Mouse (Mus musculus) CD4-positive, CD25-positive, alpha-beta regulatory T cell, adult 4 months (primary cell): ENCODE results near the gene Rnf144a. TPM values are rescaled to one million over a fixed set of nuclear protein-coding genes. Genes with fewer than 3 reads are reported as not detected.
A peak's percentile ranks its signal among the peaks of the same experiment; 100 is the strongest.

Source experiments
- ATAC-seq: one replicate; pipeline ENCODE4 v1.8.0; 2017
- polyA plus RNA-seq, 2 experiments: library from polyadenylated mRNA; unstranded; fragments of 100-300 nt; shearing (Covaris generic); gene quantifications; one replicate each; pipeline ENCODE4 v1.2.1; 2017

Rnf144a gene
- polyA plus RNA-seq, 2 experiments from 2014 or later, result 4.9 to 6.5 TPM

DNA sequence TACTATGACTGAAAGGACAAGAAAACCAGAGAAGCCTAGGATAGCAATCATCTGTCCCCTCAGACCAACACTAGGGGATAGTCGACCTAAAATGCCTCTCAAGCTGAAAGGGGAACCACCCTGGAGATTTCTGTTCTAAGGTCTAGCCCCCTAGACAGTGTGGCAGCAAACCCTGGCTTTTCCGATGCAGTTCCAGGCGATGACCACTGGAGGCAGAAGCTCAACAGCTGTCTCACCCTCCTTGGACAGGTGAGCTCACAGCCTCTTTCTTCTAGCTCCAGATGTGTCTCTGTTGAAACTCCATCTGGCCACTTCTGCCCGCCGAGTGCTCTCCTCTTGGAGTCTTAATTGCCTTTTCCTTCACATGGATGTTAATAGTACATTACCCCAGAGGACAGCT is 100.1 kb downstream of the Rnf144a start:
- peak; percentile 72 for ATAC-seq

DNA sequence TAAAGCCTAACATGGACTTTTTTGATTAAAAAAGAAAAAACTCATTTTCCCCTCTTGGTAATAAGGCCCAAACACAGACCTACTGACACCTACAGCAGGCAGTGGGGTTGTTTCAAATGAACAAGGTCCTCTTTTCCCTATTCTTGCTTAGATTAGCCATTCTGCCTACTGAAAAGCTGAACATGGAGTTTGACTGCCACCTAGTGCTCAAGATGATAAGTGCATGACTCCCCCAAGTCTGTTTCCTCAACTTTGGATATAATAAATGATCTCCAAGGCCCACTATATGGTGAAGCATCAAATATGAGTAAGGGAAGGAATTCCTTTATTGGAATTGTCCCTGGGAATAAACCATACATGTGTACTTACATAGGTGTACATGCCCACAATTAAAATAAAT is 103.5 kb downstream of the Rnf144a start:
- ATAC-seq, result peak; percentile 59

DNA sequence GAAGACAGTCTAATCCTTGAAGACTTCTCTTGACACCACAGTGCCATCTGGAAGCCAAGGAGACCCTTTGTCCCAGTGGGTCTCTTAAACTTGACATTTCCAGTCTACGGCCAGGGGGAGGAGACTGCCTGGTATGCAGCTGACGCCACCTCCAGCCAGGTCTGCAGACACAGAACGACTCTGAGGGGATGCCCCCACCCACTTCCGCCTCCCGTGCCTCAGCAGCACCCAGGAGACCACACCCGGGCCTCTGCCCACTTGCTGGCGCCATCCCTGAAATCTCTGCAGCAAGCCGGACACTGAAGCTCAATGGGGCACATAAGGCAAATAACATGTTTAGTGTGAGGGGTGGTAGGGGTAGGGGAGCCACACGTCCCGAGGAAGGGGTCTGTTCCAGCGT is 104.8 kb downstream of the Rnf144a start:
- ATAC-seq, result peak; percentile 75

DNA sequence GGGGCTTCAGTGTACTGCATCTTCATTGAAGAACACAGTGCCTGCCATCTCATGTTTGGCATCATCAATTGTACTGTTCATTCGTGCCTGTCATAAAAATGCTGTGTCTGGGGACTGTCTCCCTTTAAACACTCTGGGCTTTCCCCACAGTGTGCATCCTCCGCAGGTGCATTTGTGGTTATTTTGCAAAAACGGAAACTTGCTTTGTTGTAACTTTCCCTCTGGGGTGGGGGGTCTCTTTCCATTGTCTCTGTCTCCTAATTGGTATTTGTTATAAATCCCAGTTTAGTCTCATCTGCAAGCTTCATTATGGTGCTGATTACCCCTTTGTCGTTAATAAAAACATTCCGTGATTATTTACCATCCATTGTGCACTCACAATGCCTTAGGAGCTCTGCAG is 112.2 kb downstream of the Rnf144a start:
- ATAC-seq, result peak; percentile 49

DNA sequence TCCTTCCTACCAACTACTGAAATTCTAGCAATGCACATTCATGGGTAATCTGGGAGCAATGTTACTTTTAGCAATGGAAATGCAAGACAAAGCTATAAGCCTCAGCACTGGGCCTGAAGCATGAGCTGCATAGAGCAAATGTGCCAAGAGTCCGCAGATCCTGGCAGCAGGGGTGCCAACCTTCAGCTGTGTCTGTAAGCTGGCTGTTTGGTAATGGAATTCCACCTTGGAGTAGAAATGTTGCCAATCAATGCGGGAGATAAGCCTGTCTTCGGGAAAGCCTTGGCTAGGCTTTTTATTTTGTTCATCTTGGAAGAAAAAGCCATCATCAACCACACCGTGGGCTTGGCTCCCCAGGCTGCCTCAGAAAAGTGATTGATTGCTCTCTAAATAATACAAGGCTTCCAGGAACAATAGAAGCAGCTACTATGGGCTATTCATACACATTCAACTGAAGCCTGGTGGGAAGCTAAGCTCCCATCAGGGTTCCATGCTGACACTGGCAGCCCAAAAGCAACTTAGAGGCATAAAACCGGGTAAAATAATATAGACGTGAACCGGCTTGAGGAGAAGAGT is 115.5 kb downstream of the Rnf144a start:
- no peak for ATAC-seq

DNA sequence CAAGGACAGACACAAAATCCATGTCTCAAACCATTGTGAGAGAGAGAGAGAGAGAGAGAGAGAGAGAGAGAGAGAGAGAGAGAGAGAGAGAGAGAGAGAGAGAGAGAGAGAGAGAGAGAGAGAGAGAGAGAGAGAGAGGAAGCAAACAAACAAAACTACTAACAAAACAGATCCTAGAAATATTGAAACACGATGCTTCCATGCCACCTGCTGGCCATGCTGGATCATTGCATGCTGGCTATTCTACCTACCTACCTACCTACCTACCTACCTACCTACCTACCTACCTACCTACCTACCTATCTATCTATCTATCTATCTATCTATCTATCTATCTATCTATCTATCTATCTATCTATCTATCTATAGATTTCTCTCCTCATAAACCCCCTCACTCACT is 119.1 kb downstream of the Rnf144a start:
- ATAC-seq, result peak; percentile 49

DNA sequence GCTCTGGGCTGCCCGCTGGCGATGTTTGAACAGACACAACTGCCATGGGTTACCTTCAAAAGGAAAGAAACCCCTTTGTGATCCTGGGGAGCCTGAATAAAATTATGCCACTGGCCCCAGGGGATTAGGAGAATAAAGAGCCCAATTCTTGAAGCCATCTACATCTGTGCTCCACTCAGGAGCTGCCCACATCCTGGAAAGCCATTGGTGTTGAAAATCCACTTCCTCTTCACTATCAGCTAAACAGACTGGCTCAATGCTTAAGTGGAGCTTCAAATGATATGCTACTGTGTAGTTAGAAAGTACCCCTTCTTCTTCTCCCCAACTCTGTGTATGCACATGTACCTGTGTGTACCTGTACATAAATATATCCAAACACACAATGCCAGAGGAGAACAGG is 125.9 kb downstream of the Rnf144a start:
- ATAC-seq, result no peak

DNA sequence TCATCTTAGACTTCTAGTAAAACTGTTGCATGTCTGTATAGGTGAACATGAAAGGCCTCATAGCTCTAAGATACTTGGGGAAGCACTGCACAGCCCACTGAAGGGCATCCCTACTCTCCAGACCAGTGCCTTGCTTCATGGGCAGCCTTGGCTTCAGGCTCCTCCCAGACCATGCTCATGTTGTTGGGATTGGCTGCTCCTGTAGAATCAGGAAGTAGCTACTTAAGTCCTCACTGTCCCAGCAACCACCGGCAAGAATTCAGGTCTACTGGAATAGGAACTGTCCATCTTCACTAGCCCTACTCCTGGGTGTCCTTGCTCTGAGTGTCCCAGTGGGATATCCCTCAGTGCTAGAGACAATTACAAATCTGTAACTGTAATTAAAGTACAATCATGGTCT is 126.7 kb downstream of the Rnf144a start:
- no peak for ATAC-seq

DNA sequence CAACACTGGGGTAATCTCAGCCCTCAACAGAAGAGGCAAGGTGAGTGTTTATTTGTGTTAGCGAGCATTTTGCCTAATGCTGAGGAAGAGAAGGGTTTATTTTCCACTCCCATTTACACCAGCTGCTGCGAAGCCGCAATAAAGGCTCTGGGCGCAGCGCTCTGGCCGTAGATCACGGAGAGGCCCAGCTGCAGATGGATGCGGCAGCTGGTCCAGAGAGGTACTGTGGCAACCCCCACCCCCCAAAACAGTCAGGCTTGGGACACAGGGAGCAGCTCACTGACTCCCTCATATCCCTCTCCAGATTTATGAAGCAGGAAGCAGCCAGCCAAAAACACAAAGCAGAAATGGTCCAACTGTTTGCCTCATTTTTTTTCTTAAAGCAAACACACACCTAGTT is 129.1 kb downstream of the Rnf144a start:
- ATAC-seq, result no peak

DNA sequence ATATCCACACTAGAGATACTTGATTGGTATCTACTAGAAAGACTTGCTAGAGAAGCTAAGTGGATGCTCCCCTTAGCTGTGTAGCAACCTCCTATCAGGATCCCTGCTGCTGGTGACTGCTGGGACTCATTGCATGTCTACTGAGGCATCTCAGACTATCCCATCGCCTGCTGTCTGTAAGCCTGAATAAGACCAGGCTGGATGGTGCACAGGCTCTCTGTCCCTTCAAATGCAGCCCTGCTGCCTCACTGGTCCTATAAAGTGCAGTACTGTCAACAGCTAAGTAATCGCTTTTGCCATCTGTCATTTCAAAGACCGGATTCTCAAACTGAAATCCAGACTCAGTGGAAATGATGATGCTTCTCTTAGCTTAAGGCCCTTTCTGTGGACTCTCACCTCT is 129.6 kb downstream of the Rnf144a start:
- no peak for ATAC-seq

DNA sequence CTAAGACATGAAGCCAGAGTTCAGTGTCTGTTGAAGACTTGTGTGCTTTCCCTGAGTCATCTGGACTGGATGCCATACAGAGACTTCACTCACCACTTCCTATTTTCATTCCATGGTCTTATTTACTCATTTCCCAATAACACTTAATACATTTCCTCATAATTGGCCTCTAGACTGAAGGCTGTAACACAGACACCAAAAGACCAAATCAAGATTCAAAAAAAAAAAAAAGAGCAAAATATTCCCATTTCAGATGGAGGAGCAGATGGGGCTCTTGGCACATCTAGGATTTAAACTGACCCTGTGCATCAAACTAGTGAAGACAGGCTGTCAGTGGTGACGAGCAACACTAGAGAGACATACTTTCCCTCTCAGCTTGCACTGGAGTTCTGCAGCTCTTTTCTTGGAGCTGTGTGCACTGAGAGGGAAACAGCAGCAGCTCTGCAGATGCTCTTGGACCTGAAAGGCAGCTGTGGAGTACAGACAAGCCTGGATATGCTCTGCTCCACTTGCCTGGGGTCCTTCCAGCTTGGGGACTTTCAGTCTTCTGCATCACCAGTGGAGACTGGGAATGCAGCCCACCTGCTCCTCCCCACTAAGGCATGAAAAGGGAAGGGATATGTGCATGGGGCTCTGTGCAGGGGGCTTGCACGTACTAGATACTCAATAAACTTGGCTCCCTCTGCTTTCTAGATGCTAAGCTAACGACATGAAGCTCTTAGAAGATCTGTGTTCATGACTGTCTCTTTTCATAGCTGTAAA is 134.2 kb downstream of the Rnf144a start:
- no peak for ATAC-seq

DNA sequence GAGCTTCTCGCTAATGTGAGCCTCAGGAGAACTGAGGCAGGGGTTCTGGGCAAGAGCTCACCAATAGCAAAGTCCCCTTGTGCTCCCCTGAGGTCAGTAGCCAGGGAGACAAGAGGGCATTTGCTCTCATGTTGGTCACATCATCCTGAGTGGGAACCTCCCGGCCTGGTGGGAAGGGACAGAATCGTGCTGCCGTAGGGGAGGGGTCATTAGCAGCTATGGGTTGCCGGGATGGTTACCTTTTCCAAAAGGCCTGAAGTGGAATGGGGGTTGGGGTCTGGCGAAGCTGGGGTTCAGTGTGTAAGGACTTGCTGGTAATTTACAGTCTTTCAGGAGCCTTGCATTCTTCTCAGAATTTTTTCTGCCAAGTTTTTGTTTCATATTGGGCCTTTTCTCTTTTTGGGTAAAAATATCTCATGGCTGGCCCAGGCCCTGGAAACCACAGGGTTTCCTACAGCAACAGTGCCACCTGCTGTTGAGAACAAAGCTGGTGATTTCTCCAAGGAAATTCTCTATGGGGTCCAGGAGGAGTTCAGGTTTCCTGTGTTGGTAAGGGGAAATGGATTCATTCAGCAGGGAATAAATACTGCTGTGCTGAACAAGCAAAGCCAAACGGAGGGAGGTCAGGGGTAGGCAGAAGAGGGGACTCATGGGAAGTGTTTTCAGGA is 137.9 kb downstream of the Rnf144a start:
- no peak for ATAC-seq

DNA sequence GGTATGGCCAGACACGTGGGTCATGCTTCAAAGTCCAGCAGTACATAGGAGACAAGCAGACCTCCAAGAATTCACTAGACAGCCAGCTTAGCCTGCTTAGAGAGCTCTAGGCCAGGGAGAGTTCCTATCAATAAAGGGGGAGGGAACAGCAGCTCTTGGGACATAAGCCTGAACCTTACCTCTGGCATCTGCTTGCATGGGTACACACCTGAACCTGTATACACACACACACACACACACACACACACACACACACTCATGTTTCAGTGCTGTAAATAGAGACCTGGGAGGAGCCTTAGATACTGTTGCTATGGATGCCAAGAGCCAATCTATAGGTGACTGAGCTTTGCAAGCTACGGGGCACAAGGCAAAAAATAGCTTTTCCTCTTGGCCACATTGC is 138.5 kb downstream of the Rnf144a start:
- no peak for ATAC-seq

Other genes starting within 250 kb of the Rnf144a start
- 1 to 10 TPM; 3.9 to 5.8 TPM for gene Rsad2, start 41.2 kb upstream of the Rnf144a start, polyA plus RNA-seq
- 1 to 10 TPM; 8.2 to 8.8 TPM for gene Cmpk2, start 54.0 kb upstream of the Rnf144a start, polyA plus RNA-seq